Mouse (Mus musculus): ENCODE measurements around the gene Lig3.

DNA sequence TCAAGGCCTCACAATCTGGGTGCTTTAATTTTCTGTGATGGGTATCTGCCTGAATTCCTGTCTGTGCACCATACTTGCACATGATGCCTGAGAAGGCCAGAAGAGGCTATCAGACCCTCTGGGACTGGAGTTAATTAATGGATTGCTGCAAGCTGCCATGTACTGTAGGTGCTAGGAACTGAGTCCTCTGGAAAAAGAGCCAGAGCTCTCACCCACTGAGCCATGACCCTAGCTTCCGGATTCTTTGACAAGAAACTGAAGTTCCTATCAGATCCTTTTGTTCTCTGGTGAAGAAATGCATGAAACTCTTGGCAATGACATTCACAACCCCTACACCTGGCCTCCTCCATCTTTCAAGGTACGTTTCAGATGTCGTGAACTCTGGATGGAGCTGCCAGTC is 66.0 kb downstream of the Lig3 start:
- TF ChIP-seq MYOG (IDR thresholded peaks at IDR 0.05; ENCODE audit: control insufficient read depth in 1 of 3, insufficient read depth in 1 of 3, insufficient read length in 2 of 3, low read depth in 2 of 3) (no peak), POLR2A (IDR thresholded peaks at IDR 0.05; ENCODE audit: insufficient read length, low read depth) (no peak), MAX (IDR thresholded peaks at IDR 0.05; ENCODE audit: low read depth) (no peak), MYOD1 (IDR thresholded peaks at IDR 0.05; ENCODE audit: control insufficient read depth in 1 of 3, insufficient read length in 2 of 3, low read depth in 2 of 3) (no peak)

Measured in myocyte (in vitro differentiated cells).